Mouse (Mus musculus) kidney, adult 2 months (tissue): ENCODE measurements around the gene Sept9. TPM values are rescaled to one million over a fixed set of nuclear protein-coding genes. Genes with fewer than 3 reads are reported as not detected.

Experiments
- DNase-seq: peaks from one replicate; pipeline ENCODE4 v3.0.0; 2021
- H3K27ac ChIP-seq: fragments of 200-500 bp; 2 replicates; pipeline ENCODE4 v1.5.1; 2012; ENCODE audit warnings: low read depth, low read length, control low read depth, inconsistent platforms; ENCODE audit not compliant: insufficient read depth
- H3K27me3 ChIP-seq: fragments of 200-500 bp; replicated peaks from 2 replicates; pipeline ENCODE4 v1.6.1; 2012; ENCODE audit warnings: mild to moderate bottlenecking, moderate library complexity, low read length, inconsistent platforms; ENCODE audit not compliant: control insufficient read depth, insufficient read depth
- H3K36me3 ChIP-seq: fragments of 200-500 bp; 2 replicates; pipeline ENCODE4 v1.6.1; 2012; ENCODE audit warnings: mild to moderate bottlenecking, moderate library complexity, low read length, inconsistent platforms; ENCODE audit not compliant: control insufficient read depth, insufficient read depth
- H3K4me1 ChIP-seq: fragments of 200-500 bp; 2 replicates; pipeline ENCODE4 v1.6.1; 2011; ENCODE audit warnings: low read length; ENCODE audit not compliant: control insufficient read depth, insufficient read depth
- H3K4me3 ChIP-seq: fragments of 200-500 bp; 2 replicates; pipeline ENCODE4 v1.5.1; 2011; ENCODE audit warnings: mild to moderate bottlenecking, low read depth, low read length, control low read depth; ENCODE audit not compliant: insufficient read depth
- CTCF ChIP-seq: fragments of 200-500 bp; conservative IDR thresholded peaks from 2 replicates; pipeline ENCODE4 v1.5.1; 2011; ENCODE audit warnings: low read depth, mild to moderate bottlenecking, control low read depth, low read length, moderate library complexity, mixed read lengths; ENCODE audit not compliant: insufficient read depth, insufficient read length
- POLR2A ChIP-seq: fragments of 200-500 bp; IDR thresholded peaks from one replicate; pipeline ENCODE4 v1.6.1; 2011; ENCODE audit warnings: low read depth, low read length, control low read depth
- WGBS: fragments of 180-500 bp; shearing (Covaris S2); methylation state at CpG from one replicate; pipeline ENCODE4 v1.1.7; 2018; 5-methylcytosine and 5-hydroxymethylcytosine counted together
- polyA plus RNA-seq: library from polyadenylated mRNA; depleted of rRNA; stranded (reverse); fragments of >200 nt; gene quantifications from 2 replicates; pipeline ENCODE4 v1.2.3, GENCODE M21; 2012

Gene Sept9
- polyA plus RNA-seq, 1 experiment: 25.9 TPM

DNA sequence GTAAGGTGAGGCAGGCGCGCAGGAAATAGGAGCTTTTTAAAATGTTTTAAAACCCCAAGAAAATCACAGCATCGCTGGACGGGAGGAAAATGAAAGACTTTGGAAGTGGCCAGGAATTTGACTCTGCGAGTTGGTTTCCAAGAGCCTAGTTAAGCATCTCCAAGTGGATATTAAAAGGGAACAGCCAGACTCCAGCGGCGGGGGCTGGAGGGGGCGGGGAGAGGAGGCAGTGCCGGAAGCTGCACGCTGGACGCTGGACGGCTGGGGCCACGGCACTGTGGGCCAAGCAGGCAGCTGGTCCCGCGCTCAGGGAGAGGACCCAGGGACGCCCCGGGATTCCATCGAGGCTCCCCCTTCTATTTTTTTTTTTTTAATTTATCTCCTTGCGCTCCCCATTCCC, 32.6 kb downstream of the Sept9 start:
- no peaks in the 10 kb centered on the region for H3K4me1 ChIP-seq
- TF ChIP-seq CTCF (no peak), POLR2A (no peak)
- peak overlapping the region; percentile 52 for H3K27ac ChIP-seq
- peak overlapping the region; percentile 36; the same call in 1 of the 2 replicates for H3K4me3 ChIP-seq
- H3K36me3 ChIP-seq: no peaks in the 10 kb centered on the region
- no peaks in the 10 kb centered on the region for H3K27me3 ChIP-seq
- peak; percentile 81 for DNase-seq
- 14% methylated on average over 19 of the region's 19 CpGs for WGBS

DNA sequence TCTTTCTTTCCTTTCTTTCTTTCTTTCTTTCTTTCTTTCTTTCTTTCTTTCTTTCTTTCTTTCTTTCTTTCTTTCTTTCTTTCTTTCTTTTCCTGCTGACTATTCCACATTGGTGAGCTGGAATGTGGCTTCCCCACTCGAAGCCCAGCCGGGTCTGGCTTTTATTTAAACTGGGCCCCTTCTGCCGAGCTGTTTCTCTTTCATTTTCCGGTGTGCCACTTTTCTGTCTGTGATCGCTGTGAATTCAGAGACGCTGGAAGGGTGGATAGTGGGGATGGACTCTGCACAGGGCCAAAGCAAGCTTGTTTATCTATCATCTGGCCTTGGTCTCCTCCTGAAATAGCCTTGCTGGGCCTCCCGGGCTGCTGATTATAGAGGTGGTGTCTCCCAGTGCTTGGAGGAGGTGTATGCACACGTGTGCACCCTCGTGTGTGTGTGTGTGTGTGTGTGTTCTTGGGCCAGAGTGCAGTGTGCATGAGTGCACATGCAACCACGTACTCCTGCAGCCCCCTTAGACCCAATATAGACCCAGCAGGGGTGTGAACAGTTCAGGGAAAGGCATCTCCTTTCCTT, 33.5 kb downstream of the Sept9 start:
- TF ChIP-seq CTCF (no peak), POLR2A (no peak)
- H3K36me3 ChIP-seq: no peaks in the 10 kb centered on the region
- peak overlapping the region; percentile 31 for H3K4me3 ChIP-seq
- no peaks in the 10 kb centered on the region for H3K27me3 ChIP-seq
- no peak for DNase-seq
- WGBS: 66% methylated on average over 10 of the region's 10 CpGs
- H3K4me1 ChIP-seq: no peaks in the 10 kb centered on the region
- H3K27ac ChIP-seq: 0 out of 2 replicates have a peak overlapping the region, but pooled peaks have one; percentile 7

DNA sequence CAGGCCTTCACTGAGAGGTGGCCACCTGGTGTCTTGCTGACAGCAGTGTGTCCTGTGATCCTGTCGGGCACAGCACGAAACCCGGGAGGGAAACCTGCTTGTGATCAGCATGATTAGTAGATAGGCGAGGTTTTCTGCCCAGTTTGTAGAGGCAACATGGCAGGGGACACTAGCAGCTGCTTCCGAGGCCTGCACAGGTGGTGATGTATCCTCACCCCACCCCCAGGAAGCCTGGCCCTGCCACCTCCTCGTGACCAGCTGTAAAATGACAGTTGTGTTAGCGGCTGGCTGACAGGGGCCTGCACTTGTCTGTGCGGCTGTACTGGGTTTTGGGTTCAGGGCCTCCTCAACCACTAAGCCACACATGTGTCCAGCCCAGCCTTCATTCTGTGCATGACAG, 34.4 kb downstream of the Sept9 start:
- TF ChIP-seq POLR2A (no peak), CTCF (no peak)
- DNase-seq: no peak
- 83% methylated on average over 8 of the region's 8 CpGs for WGBS
- Histone ChIP-seq H3K27ac (no peak overlapping the region), H3K36me3 (no peaks in the 10 kb centered on the region), H3K27me3 (no peaks in the 10 kb centered on the region), H3K4me3 (0 out of 2 replicates have a peak overlapping the region, but pooled peaks have one; percentile 31), H3K4me1 (no peaks in the 10 kb centered on the region)

DNA sequence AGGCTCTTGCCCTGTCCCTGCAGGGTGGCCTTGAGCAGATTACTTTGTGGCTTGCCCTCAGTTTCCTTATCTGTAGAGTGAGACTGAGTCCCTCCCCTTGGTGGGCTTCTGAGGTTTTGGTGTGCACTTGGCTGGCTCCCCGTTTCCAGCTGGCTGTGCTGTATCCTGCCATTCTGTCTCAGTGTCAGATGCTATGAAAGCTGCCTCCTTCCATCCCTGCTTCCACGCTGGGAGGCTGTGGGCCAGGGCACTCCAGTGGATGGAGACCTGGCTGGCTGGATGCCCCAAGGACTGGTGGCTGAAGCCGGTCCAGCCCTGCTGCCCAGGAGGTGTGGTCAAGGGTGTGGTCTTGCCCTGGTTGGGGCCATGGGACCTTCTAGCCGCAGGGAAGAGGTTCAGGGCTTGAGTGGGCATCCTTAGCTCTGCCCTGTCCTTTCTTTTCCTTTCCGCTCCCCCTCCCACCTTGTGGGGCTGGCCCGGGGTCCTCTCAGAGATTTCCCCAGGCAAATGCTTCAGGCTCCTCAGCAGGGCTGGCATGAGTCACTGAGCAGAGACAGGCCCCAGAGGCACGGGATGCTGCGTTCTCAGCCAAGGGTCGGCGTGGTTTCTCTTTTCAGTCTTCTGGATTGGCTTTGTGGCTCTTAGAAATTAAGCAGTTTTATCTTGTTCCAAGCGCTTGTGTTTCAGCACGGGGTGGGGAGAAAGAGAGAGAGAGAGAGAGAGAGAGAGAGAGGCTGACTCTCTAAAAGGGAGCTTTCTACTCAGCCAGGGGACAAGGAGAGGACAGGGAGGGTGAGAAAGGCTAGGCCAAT, 35.8 kb downstream of the Sept9 start:
- no peaks in the 10 kb centered on the region for H3K36me3 ChIP-seq
- no peak overlapping the region for H3K27ac ChIP-seq
- peak; percentile 60 for DNase-seq
- TF ChIP-seq POLR2A: no peak
- no peak for TF ChIP-seq CTCF
- H3K27me3 ChIP-seq: no peaks in the 10 kb centered on the region
- 56% methylated on average over 12 of the region's 12 CpGs for WGBS
- no peak overlapping the region for H3K4me3 ChIP-seq
- no peaks in the 10 kb centered on the region for H3K4me1 ChIP-seq

DNA sequence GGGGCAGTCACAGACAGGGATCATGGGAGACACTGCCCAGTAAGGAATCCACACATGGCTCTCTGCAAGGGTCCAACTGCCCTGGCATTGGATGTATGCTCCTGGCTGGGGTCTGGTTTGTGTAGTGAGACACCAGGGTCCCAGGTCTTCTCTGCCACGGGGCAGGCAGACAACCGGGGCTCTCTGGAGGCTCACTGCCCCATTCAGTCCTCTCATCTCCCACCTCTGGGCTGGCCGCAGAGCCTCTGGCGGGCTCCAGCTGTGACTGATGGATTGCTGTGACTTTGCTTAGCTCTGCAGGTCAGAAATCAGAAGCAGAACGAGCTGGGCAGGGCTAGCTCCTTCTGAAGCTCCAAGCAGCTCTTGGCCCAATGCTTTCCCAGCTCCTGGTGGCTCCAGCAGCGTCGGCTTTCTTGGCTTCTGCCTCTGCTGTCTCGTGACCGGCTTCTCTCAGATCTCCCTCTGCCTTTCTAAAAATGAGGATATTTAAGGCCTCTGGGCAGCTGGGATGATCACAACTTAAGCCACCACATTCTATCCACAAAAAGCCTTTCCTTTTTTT, 36.5 kb downstream of the Sept9 start:
- Histone ChIP-seq H3K4me3 (no peak overlapping the region), H3K27me3 (no peaks in the 10 kb centered on the region), H3K36me3 (no peaks in the 10 kb centered on the region), H3K4me1 (no peaks in the 10 kb centered on the region), H3K27ac (no peak overlapping the region)
- 48% methylated on average over 9 of the region's 9 CpGs for WGBS
- TF ChIP-seq POLR2A: no peak
- no peak for TF ChIP-seq CTCF
- DNase-seq: peak; percentile 61

DNA sequence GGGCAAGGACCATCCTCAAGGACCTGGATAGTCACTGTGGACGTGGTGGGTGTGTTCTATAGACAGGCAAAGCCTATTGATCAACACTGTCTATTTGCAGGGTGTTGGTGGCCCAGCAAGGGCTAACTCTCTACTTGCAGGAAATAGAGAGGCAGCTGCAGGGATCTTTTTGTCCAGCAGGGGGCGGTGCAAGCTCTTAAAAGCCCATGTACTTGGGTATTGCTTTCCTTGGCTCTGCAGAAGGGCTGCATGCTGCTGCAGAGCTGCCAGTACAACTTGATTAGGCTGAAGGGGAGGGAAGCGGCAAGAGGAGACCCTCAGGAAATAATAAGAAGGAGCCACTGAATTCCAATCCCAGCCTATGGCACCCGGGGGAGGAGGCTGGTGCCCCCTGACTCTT, 38.7 kb downstream of the Sept9 start:
- under 1% methylated on average over 4 of the region's 4 CpGs for whole genome bisulfite sequencing
- DNase-seq: peak; percentile 91
- Histone ChIP-seq H3K4me3 (no peak overlapping the region), H3K36me3 (no peaks in the 10 kb centered on the region), H3K27ac (no peak overlapping the region), H3K4me1 (no peaks in the 10 kb centered on the region), H3K27me3 (no peaks in the 10 kb centered on the region)
- TF ChIP-seq POLR2A: no peak
- peak; percentile 87 for TF ChIP-seq CTCF

DNA sequence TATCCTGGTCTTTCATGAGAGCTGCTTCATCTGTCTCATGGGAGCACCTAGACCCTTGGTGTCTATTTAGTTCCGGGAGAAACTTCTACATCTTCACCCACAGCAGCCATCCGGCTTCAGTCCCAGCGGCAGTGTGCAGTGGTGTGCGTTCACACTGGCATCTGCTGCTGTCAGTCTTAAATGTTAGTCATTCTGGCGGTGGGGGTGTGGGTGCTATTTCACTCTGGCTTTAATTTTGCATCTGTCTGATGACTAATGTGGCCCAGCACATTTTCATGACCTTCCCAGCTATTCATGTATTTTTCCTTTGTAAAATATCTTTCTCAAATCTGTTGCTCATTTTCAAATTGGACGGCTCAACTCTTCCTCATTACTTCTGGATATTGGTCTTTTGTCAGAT, 40.2 kb downstream of the Sept9 start:
- Histone ChIP-seq H3K36me3 (no peaks in the 10 kb centered on the region), H3K27ac (no peak overlapping the region), H3K4me3 (no peak overlapping the region), H3K4me1 (no peaks in the 10 kb centered on the region), H3K27me3 (no peaks in the 10 kb centered on the region)
- TF ChIP-seq CTCF (no peak), POLR2A (no peak)
- 84% methylated on average over 6 of the region's 6 CpGs for WGBS
- no peak for DNase-seq
